Mouse (Mus musculus): Measurements from ENCODE around the gene Clcn2.

The Clcn2 gene

DNA sequence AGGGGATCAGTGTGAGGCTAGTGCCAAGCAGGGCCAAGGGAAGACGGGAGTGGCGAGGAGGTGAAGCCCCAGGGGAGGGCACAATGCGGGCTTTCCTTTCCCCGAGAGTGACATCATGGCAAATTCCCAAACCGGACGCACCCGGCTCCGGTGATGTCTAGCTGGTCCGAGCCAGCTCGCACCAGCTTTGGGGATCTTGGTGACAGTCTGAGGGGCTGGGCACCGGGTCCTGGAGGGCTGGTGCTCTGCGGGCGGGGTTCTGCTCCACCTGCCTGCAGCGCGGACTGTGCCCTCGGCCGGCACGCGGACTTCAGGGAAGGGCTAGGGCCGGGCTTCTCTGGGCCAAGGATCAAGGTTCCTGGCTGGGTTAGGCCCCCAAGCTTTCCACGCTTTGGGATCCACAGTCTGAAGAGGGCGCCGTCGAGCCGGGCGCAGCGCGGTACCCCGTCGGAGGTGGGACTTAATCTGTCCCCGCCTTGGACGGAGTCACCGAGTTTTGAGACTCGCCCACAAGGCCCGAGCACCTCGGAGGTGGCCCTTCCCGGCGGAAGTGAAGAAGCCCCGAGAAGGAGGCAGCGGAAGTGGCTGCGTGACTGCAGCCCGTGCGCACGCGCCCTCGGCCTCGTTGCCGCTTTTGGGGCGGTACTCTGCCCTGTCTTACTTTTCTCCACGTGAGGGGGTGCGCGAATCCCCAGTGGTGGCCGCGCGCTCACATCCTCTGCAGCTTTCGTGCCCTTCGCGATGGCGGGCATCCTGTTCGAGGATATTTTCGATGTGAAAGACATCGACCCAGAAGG lies at the start of gene Clcn2, which contains the start of gene Polr2h:
Clcn2 (minus strand) TSS at position 566 of the 797 bp plus-strand sequence.
Polr2h (plus strand) TSS at position 485 of the 797 bp plus-strand sequence.
- peak; percentile 88 for DNase-seq (ENCODE audit: low spot score)

DNA sequence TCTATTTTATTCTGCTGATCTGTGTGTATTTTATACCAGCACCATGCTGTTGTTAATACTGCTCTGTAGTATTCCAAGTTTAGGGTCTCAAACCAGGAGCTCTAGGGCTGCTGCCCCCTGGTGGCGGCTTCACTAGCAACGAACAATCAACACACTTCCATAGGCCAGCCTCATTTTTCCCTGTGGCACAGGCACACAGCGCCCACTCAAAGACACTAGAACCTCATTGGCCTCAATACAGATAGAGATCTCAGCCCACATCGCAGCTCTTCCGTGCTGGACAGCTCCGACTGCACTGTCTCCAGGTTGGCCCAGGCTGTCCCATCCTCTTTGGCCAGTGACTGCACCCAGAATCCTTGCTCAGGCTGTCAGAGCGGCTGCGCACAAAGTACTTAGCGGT lies 47.7 kb upstream of the Clcn2 start:
- no peak for DNase-seq (ENCODE audit: low spot score)

DNA sequence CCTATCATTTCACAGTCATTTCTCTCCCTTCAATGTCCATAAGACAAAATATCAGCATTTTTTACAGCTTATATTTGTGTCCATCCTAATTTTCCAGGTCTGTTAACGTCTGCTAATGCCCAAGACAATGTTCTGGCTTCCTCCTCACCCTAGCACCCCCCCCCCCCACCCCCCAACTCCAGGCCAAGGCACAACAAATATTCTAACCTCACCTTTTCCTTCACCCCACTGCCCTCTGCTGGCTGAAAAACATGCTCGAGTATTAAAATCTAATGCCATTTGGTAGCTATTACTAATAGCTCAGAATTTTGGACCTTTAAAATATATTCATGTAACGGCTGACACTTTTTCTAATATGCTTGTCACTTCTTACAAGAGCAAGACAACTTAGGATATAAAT lies 44.1 kb upstream of the Clcn2 start:
- no peak for DNase-seq (ENCODE audit: low spot score)

- DNase-seq (ENCODE audit: low spot score) = no peak
These were observed 39.8 kb upstream of the Clcn2 start for GRCm38 (mm10) chr16:20757385-20757784.

DNA sequence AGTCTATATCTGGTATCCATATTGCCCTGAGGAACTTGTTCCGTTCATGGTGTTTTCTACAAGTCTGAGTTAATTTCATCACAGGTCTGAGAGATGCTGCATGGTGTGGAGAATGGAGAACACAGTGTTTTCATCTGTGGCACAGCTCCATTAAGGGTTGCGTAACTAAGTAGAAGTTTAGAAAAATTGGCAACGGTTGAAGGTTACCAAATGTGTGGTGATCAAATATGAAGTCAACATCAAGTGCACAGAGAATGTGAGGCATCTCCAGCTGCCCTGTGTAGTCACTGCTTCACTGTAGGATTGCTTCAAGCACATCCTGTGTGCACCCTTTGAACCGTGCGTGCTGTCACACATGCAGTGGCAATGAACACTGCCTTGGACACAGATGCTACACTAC lies 38.5 kb upstream of the Clcn2 start:
- no peak for DNase-seq (ENCODE audit: low spot score)

- no peak for DNase-seq (ENCODE audit: low spot score)
These were observed 33.0 kb upstream of the Clcn2 start for GRCm38 (mm10) chr16:20750518-20750917.

GRCm38 (mm10) chr16:20746641-20747040 lies 29.1 kb upstream of the Clcn2 start:
- DNase-seq (ENCODE audit: low spot score) = no peak

GRCm38 (mm10) chr16:20739845-20740244 lies 22.3 kb upstream of the Clcn2 start:
- no peak for DNase-seq (ENCODE audit: low spot score)

- no peak for DNase-seq (ENCODE audit: low spot score)
These were observed 19.3 kb upstream of the Clcn2 start for GRCm38 (mm10) chr16:20736823-20737222.

- no peak for DNase-seq (ENCODE audit: low spot score)
These were observed 18.6 kb upstream of the Clcn2 start for GRCm38 (mm10) chr16:20736168-20736567.

GRCm38 (mm10) chr16:20735651-20736050 lies 18.1 kb upstream of the Clcn2 start:
- no peak for DNase-seq (ENCODE audit: low spot score)

DNA sequence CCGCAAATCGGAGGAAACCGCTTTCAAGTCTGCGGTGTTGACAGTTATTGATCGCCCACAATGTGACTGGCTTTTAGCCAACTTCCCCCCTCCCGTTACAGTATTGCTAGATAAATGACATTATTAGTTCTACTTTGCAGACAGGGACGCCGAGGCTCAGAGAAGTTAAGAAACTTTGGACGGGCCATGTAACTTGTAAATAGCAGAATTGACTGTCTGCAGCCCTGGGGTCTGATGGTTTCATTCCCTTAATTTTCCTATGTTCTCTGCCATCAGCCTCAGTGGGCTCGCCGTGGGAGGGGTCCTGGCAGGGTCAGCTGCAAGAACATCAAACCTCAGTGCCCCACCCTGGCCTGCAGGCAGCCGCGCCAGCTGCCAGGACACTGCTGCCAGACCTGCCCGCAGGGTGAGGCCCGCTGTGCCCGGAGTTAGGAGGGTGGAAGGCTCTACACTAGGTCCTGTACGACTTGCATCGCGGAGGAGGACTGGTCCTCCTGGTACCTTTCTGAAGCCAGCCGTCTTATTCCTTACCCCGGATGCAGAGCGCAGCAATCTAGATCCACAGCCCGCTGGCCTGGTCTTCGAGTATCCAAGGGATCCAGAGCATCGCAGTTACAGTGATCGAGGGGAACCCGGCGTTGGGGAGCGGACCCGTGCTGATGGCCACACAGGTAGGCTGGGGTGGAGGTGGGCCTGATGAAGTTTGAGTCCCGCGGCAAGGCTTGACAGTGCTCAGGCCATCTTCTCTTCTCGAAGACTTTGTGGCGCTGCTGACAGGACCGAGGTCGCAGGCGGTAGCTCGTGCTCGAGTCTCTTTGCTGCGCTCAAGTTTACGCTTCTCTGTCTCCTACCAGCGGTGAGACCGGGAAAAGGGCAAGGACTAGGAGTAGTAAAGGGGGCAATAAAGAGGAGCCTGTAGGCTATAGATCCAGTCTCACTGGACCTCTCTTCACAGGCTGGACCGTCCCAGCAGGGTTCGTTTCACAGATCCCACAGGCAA lies 16.5 kb upstream of the Clcn2 start, which contains the start of gene Thpo:
Thpo (minus strand) TSS at position 781 of the 1,000 bp plus-strand sequence.
- DNase-seq (ENCODE audit: low spot score) = no peak

DNA sequence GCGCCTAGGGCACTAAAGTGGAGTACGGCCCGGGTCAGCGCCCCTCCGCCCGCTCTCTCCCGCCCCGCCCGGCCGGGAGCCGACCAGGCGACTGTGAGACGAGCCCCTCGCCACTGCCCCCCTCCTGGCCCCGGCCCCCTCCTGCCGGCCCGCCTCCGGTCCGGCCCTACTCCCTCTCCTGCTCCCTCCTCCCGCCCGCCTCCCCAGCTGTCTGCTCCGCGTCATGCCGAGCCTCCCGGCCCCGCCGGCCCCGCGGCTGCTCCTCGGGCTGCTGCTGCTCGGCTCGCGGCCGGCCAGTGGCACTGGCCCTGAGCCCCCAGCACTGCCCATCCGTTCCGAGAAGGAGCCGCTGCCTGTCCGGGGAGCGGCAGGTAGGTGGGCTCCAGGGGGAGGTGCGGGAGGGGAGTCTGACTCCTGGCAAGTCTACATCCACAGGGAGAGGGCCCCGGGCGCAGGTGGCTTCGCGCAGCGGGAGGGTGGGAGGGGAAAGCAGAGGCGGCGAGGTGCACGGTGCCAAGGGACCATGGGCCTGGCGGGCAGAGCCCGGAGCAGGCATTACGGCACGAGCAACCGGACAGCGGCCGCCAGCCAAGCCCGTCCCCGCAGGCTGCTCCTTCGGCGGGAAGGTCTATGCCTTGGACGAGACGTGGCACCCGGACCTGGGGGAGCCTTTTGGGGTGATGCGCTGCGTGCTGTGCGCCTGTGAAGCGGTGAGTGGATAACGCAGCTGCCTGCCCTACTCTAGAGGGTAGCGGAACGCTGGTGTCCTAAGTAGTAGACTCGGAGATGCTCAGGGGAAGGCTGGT lies 15.6 kb upstream of the Clcn2 start, which contains the start of gene Chrd:
Chrd (plus strand) TSS at position 203 of the 806 bp plus-strand sequence.
- no peak for DNase-seq (ENCODE audit: low spot score)

GRCm38 (mm10) chr16:20732251-20732924 lies 14.8 kb upstream of the Clcn2 start:
- no peak for DNase-seq (ENCODE audit: low spot score)

- DNase-seq (ENCODE audit: low spot score) = no peak
These were observed 14.1 kb upstream of the Clcn2 start for GRCm38 (mm10) chr16:20731688-20732087.

- no peak for DNase-seq (ENCODE audit: low spot score)
These were observed 12.8 kb upstream of the Clcn2 start for GRCm38 (mm10) chr16:20730293-20730711.

- no peak for DNase-seq (ENCODE audit: low spot score)
These were observed 8.8 kb upstream of the Clcn2 start for GRCm38 (mm10) chr16:20726384-20726783.

DNA sequence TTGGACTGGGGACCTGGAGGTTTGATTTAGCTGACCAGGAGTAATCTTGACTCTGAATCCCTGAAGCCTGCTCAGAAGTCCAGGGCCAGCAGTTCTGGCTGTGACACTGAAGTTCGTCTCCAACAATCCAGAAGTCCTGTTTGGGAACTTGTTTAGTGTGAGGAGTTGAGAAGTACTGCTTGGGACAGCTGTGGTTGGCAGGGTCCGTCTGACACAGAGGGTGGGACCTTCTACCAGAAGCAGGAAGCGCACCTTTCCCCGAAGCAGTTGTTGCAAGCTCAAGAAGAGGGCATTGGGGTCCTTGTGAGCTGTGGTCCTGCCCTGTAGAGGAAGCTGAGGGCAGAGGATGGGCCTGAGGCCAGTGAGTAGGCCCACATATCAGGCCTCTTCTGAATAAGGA lies 8.2 kb upstream of the Clcn2 start:
- DNase-seq (ENCODE audit: low spot score) = no peak

DNA sequence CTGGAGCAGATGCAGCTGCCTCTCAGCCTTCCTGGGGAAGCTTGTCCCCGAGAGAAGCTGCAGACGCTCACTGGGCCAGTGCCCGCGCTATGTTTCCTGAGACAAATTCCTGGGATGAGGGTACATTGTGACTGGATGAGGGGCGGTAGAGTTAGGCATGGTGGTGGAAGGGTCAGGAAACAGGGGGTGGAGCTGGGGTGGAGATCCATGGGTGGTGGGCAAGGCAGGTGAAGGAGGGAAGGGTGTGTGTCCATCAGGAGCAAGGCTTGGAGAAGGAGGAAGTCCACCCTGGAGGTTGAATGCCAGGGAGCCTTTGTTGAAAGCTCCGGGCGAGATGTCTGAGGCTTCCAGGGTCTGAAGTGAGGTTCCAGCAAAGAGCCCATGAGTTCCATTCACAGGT lies 7.8 kb upstream of the Clcn2 start:
- no peak for DNase-seq (ENCODE audit: low spot score)

DNA sequence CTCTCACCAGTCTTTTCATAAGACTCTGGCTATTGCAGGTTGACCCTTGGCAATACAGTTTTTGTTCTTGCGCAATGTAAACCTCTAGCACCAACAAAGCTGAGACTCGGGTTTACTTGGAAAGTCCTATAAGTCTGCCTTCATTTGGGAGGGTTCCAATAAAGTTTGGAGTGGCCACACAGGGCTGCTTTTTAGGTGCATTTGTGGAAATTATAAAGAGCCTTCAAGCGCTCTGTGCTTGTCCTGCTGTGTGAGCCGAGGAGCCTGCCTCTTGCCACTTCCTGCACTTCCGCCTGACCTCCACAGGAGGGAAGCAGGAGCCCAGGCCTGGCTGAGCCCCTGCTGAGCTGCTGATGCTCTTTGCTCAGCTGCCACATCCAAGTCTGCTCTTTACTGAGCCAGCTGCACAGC lies 6.8 kb upstream of the Clcn2 start:
- no peak for DNase-seq (ENCODE audit: low spot score)

GRCm38 (mm10) chr16:20723247-20723646 lies 5.7 kb upstream of the Clcn2 start:
- DNase-seq (ENCODE audit: low spot score) = no peak
